30 mouse cellular contexts compared by ENCODE assay signal in genomic region chr2:61965916-61966315, GRCm38 (mm10).
"Had no signal": no experiment of that assay in that cellular context is flagged by ENCODE, and none has a peak within 500 bp of the region (broad histone marks: within the 10 kb centered on the region; RNA-seq: fewer than 3 reads in every experiment).

No protein-coding gene starts in this region.

- H3K36me3 ChIP-seq: heart, embryonic 13.5 days; heart, embryonic 15.5 days; hindbrain, embryonic 10.5 days; hindbrain, embryonic 12.5 days; intestine, embryonic 15.5 days; limb, embryonic 10.5 days; limb, embryonic 12.5 days; liver, embryonic 13.5 days had no signal

- H3K9me3 ChIP-seq: heart, embryonic 13.5 days; heart, embryonic 15.5 days; hindbrain, embryonic 10.5 days; hindbrain, embryonic 12.5 days; intestine, embryonic 15.5 days; limb, embryonic 10.5 days; limb, embryonic 12.5 days; liver, embryonic 13.5 days had no signal

- ATAC-seq: hindbrain, embryonic 16.5 days; inflammation-experienced regulatory T-cells, adult 6 months; intestine, embryonic 15.5 days; intestine, postnatal 0 days had no signal

- H3K4me1 ChIP-seq: heart, embryonic 13.5 days; heart, embryonic 15.5 days; hindbrain, embryonic 10.5 days; hindbrain, embryonic 12.5 days; intestine, embryonic 15.5 days; limb, embryonic 10.5 days; limb, embryonic 12.5 days had no signal

- H3K4me3 ChIP-seq: gastrocnemius, adult 2 months; heart, adult 2 months; heart, embryonic 13.5 days; heart, embryonic 15.5 days; hindbrain, embryonic 10.5 days; hindbrain, embryonic 12.5 days; intestine, embryonic 15.5 days; layer of hippocampus, adult 2 months; limb, embryonic 10.5 days; limb, embryonic 12.5 days; liver, embryonic 13.5 days had no signal

- DNase-seq: gastrocnemius, adult 2 months; gastrocnemius, postnatal 10 days; gastrocnemius, postnatal 25 days; heart, adult 11 months; heart, adult 2 months; heart, postnatal 14 days; heart, postnatal 36 days; kidney, adult 18-20 months; kidney, adult 8-10 months; kidney, postnatal 10 days; kidney, postnatal 25 days; kidney, postnatal 4 days; layer of hippocampus, adult 9-11 months; layer of hippocampus, postnatal 36 days; liver; liver, embryonic 13.5 days had no signal

- H3K27me3 ChIP-seq: heart, embryonic 13.5 days; heart, embryonic 15.5 days; hindbrain, embryonic 12.5 days; intestine, embryonic 15.5 days; limb, embryonic 12.5 days; liver, embryonic 13.5 days had no signal

- H3K4me2 ChIP-seq: heart, embryonic 11.5 days; heart, embryonic 13.5 days; heart, embryonic 15.5 days; hindbrain, embryonic 12.5 days; hindbrain, embryonic 14.5 days; intestine, embryonic 15.5 days; limb, embryonic 12.5 days; liver, embryonic 11.5 days; liver, embryonic 13.5 days had no signal

- H3K27ac ChIP-seq: gastrocnemius, adult 2 months; heart, adult 2 months; heart, embryonic 13.5 days; heart, embryonic 15.5 days; hindbrain, embryonic 10.5 days; hindbrain, embryonic 12.5 days; hindbrain, embryonic 14.5 days; intestine, embryonic 15.5 days; layer of hippocampus, adult 2 months; limb, embryonic 10.5 days; limb, embryonic 12.5 days; liver, embryonic 13.5 days had no signal

- H3K9ac ChIP-seq: heart, embryonic 13.5 days; heart, embryonic 15.5 days; hindbrain, embryonic 12.5 days; hindbrain, embryonic 14.5 days; intestine, embryonic 15.5 days; limb, embryonic 12.5 days; liver, embryonic 13.5 days had no signal
